ENCODE assay signal across 14 mouse cellular contexts in genomic region chr1:185519811-185520210, GRCm38 (mm10).
"Had no signal": no experiment of that assay in that cellular context is flagged by ENCODE, and none has a peak within 500 bp of the region (broad histone marks: within the 10 kb centered on the region; RNA-seq: fewer than 3 reads in every experiment).

No protein-coding gene starts in this region.

- DNase-seq: kidney, adult 18-20 months; kidney, adult 9 months; kidney, postnatal 14 days; left cerebral cortex, postnatal 4 days; liver; liver, embryonic 13.5 days; lung, adult 2 months; lung, postnatal 14 days; lung, postnatal 4 days; midbrain, embryonic 14.5 days; thymus, adult 2 months; thymus, postnatal 14 days; thymus, postnatal 4 days had no signal

- H3K27me3 ChIP-seq: liver, embryonic 13.5 days had no signal

- H3K9me3 ChIP-seq: liver, embryonic 13.5 days had no signal

- H3K9ac ChIP-seq: liver, embryonic 13.5 days had no signal

- H3K4me3 ChIP-seq: liver, embryonic 13.5 days had no signal

- H3K36me3 ChIP-seq: liver, embryonic 13.5 days had no signal

- H3K27ac ChIP-seq: liver, embryonic 13.5 days had no signal

- H3K4me2 ChIP-seq: liver, embryonic 13.5 days; midbrain, embryonic 11.5 days had no signal
